16 mouse cellular contexts compared by ENCODE assay signal in the genomic region with DNA sequence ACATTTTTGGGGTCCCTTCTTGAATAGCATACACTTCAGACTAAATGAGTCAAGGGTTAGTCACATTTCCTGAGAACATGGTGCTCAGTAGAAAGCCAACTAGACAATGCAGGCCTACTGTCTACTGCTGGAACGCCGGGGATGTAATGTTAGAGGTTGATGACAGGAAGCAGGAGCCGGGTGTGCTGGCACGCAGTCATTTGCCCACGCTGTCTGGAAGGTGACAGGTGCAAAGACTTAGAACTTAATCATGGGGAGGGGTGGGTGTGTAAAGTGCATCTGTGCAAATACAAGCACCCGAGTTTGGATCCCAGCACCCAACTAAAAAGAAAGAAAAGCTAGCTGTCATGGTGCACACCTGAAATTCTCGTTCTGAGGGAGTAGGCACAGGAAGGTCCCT.
"Had no signal": no experiment of that assay in that cellular context is flagged by ENCODE, and none has a peak within 500 bp of the region (broad histone marks: within the 10 kb centered on the region; RNA-seq: fewer than 3 reads in every experiment).

No protein-coding gene starts in this region.

- H3K36me3 ChIP-seq: neural tube, embryonic 13.5 days had no signal

- H3K27ac ChIP-seq: neural tube, embryonic 13.5 days; neural tube, embryonic 15.5 days; stomach, embryonic 15.5 days; stomach, postnatal 0 days had no signal

- H3K4me1 ChIP-seq: neural tube, embryonic 13.5 days; neural tube, embryonic 15.5 days; stomach, embryonic 15.5 days had no signal

- DNase-seq: retina, postnatal 1 day; right cerebral cortex, adult 18-20 months; right cerebral cortex, postnatal 14 days; right cerebral cortex, postnatal 25 days; right cerebral cortex, postnatal 4 days; spleen, adult 18-20 months; thymus, adult 18-20 months; thymus, adult 2 months; thymus, postnatal 14 days; thymus, postnatal 25 days; thymus, postnatal 36 days; thymus, postnatal 4 days had no signal

- H3K9ac ChIP-seq: neural tube, embryonic 13.5 days; neural tube, embryonic 15.5 days; stomach, embryonic 15.5 days had no signal

- H3K27me3 ChIP-seq: neural tube, embryonic 13.5 days; neural tube, embryonic 15.5 days; stomach, embryonic 15.5 days had no signal

- H3K9me3 ChIP-seq: neural tube, embryonic 13.5 days; neural tube, embryonic 15.5 days; stomach, embryonic 15.5 days had no signal

- H3K4me3 ChIP-seq: neural tube, embryonic 13.5 days; neural tube, embryonic 15.5 days; stomach, embryonic 15.5 days had no signal

- H3K4me2 ChIP-seq: neural tube, embryonic 13.5 days; neural tube, embryonic 15.5 days; stomach, embryonic 15.5 days had no signal
